Mouse (Mus musculus) kidney, embryonic 16.5 days (tissue): ENCODE results near the gene Pced1a. TPM values are rescaled to one million over a fixed set of nuclear protein-coding genes. Genes with fewer than 3 reads are reported as not detected.

ENCODE experiments used
- ATAC-seq: fragments of 200-750 bp; cut with Nextera tagmentation; 2 replicates; pipeline ENCODE4 v1.8.0; 2017; ENCODE audit warnings: moderate TSS enrichment; ENCODE audit not compliant: low FRiP score, low TSS enrichment
- H3K27ac ChIP-seq: fragments of 300-500 bp; sonication (generic); 2 replicates; pipeline ENCODE4 v1.5.1; 2014; ENCODE audit warnings: low read length
- H3K27me3 ChIP-seq: fragments of 300-500 bp; sonication (generic); 2 replicates; pipeline ENCODE4 v1.6.1; 2014; ENCODE audit warnings: low read length, control low read depth, mixed read lengths; ENCODE audit not compliant: insufficient read depth
- H3K36me3 ChIP-seq: fragments of 300-500 bp; sonication (generic); 2 replicates; pipeline ENCODE4 v1.6.1; 2014; ENCODE audit warnings: low read length, control low read depth, mixed read lengths; ENCODE audit not compliant: insufficient read depth
- H3K4me1 ChIP-seq: fragments of 300-500 bp; sonication (generic); 2 replicates; pipeline ENCODE4 v1.6.1; 2014; ENCODE audit warnings: low read length, control low read depth, mixed read lengths; ENCODE audit not compliant: insufficient read depth
- H3K4me2 ChIP-seq: fragments of 300-500 bp; sonication (generic); replicated peaks from 2 replicates; pipeline ENCODE4 v1.6.1; 2014; ENCODE audit warnings: low read depth, low read length
- H3K4me3 ChIP-seq: fragments of 300-500 bp; sonication (generic); 2 replicates; pipeline ENCODE4 v1.5.1; 2014; ENCODE audit warnings: mild to moderate bottlenecking, low read length
- H3K9ac ChIP-seq: fragments of 300-500 bp; sonication (generic); replicated peaks from 2 replicates; pipeline ENCODE4 v1.6.1; 2014; ENCODE audit warnings: low read length
- H3K9me3 ChIP-seq: fragments of 300-500 bp; sonication (generic); 2 replicates; pipeline ENCODE4 v1.6.1; 2016; ENCODE audit warnings: low read length, control low read depth
- WGBS: fragments of 180-500 bp; shearing (Covaris S2); extraction: QIAGEN DNeasy Blood & Tissue Kit; methylation state at CpG from one replicate; pipeline ENCODE4 v1.1.7; 2014; 5-methylcytosine and 5-hydroxymethylcytosine counted together
- polyA plus RNA-seq: library from polyadenylated mRNA; unstranded; fragments of >200 nt; fragmentation: Nextera tagmentation; extraction: Ambion mirVana; gene quantifications from 2 replicates; pipeline ENCODE4 v1.2.1, GENCODE M21; 2015

The Pced1a gene
- polyA plus RNA-seq, 1 experiment from 2014 or later, result 20.1 TPM

- Histone ChIP-seq H3K36me3 (peaks cover 67% of the 10 kb centered on the region), H3K9me3 (no peaks in the 10 kb centered on the region), H3K4me1 (no peaks in the 10 kb centered on the region), H3K4me2 (no peak overlapping the region), H3K4me3 (no peak overlapping the region), H3K27ac (no peak overlapping the region), H3K9ac (no peak overlapping the region), H3K27me3 (no peaks in the 10 kb centered on the region)
- WGBS, result 90% methylated on average over 4 of the region's 4 CpGs
- ATAC-seq, result no peak
Measured at GRCm38 (mm10) chr2:130439840-130440480, 15.5 kb upstream of the Pced1a start.

- Histone ChIP-seq H3K9me3 (no peaks in the 10 kb centered on the region), H3K4me2 (no peak overlapping the region), H3K4me1 (no peaks in the 10 kb centered on the region), H3K9ac (no peak overlapping the region), H3K27me3 (no peaks in the 10 kb centered on the region), H3K27ac (no peak overlapping the region), H3K4me3 (no peak overlapping the region), H3K36me3 (peaks cover 62% of the 10 kb centered on the region)
- WGBS, result 91% methylated on average over 3 of the region's 3 CpGs
- no peak for ATAC-seq
Measured at GRCm38 (mm10) chr2:130438861-130439260, 14.4 kb upstream of the Pced1a start.

GRCm38 (mm10) chr2:130436769-130437168 lies 12.3 kb upstream of the Pced1a start:
- WGBS, result 97% methylated on average over 1 of the region's 1 CpGs
- Histone ChIP-seq H3K4me3 (no peak overlapping the region), H3K4me2 (no peak overlapping the region), H3K27ac (no peak overlapping the region), H3K9ac (no peak overlapping the region), H3K4me1 (no peaks in the 10 kb centered on the region), H3K27me3 (no peaks in the 10 kb centered on the region), H3K36me3 (peaks cover 45% of the 10 kb centered on the region), H3K9me3 (no peaks in the 10 kb centered on the region)
- ATAC-seq, result no peak

- Histone ChIP-seq H3K9me3 (no peaks in the 10 kb centered on the region), H3K36me3 (peaks cover 12% of the 10 kb centered on the region), H3K27me3 (no peaks in the 10 kb centered on the region), H3K4me1 (peaks cover 13% of the 10 kb centered on the region; the same call in 1 of the 2 replicates), H3K4me3 (no peak overlapping the region), H3K9ac (no peak overlapping the region), H3K27ac (no peak overlapping the region), H3K4me2 (no peak overlapping the region)
- peak; percentile 69 for ATAC-seq
- 21% methylated on average over 4 of the region's 4 CpGs for WGBS
Measured at GRCm38 (mm10) chr2:130433152-130433551, 8.7 kb upstream of the Pced1a start.

DNA sequence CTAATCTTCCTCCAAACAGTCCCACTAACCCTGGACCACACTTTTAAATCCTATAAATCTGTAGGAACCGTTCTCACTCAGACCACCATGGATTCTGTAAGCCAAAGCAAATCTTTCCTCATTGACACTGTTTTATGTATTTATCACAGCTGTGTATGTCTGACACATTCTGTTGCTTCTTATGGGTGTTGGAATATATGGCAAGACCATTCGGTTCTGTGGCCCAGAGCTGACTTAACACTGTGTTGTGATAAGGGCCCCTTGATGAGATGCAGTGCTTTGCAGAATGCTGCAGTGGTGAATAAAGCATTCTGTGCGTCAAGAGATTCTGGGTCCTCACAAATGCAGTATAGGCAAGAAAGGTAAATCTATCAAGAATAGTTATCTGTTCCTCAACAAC lies 7.7 kb upstream of the Pced1a start:
- 86% methylated on average over 3 of the region's 3 CpGs for WGBS
- Histone ChIP-seq H3K27ac (no peak overlapping the region), H3K9me3 (no peaks in the 10 kb centered on the region), H3K27me3 (no peaks in the 10 kb centered on the region), H3K4me3 (no peak overlapping the region), H3K4me1 (peaks cover 13% of the 10 kb centered on the region; the same call in 1 of the 2 replicates), H3K36me3 (peaks cover 7% of the 10 kb centered on the region; the same call in 1 of the 2 replicates), H3K4me2 (no peak overlapping the region), H3K9ac (no peak overlapping the region)
- ATAC-seq, result no peak

DNA sequence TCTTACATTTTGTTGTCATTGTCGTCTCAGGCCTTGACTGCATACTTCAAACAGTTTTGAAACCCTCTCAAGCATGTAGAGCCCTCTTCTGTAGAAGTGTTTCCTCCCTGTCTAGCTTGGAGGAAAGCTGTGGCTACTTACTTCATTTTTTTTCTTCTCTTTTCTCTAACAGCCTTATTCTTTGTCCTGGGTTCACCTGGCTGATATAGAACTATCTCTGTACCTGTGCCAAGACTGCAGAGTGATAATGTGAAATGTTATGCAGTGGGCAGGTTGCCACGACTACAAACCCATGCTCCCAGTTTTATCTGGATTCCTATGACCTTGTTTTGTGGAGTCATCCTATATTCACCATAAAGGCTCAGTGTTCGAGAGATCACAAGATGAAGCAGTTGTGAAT lies 6.0 kb upstream of the Pced1a start:
- WGBS, result 60% methylated on average over 3 of the region's 3 CpGs
- Histone ChIP-seq H3K4me3 (no peak overlapping the region), H3K27me3 (no peaks in the 10 kb centered on the region), H3K9ac (no peak overlapping the region), H3K9me3 (no peaks in the 10 kb centered on the region), H3K27ac (peak overlapping the region; percentile 41), H3K4me1 (peaks cover 15% of the 10 kb centered on the region; the same call in 1 of the 2 replicates), H3K4me2 (no peak overlapping the region), H3K36me3 (peaks cover 7% of the 10 kb centered on the region; the same call in 1 of the 2 replicates)
- ATAC-seq, result no peak

DNA sequence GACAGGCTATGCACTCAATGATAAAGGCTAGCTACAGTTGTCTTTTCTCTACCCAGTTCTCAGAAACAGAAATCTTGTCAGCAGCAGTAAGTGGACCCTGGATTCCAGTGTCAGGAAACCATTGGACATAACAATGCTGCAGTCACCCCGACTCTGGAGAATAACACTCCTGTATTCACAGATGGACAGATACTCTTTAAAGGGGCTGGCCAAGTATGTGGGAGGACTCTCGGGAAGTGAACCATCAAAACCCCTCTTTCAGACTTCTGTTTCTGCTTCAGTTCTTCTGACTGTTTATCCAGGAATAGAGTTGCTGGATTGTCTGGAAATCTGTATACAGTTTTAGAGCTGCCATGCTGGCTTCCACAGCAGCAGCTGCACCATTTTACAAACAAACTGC lies 5.3 kb upstream of the Pced1a start:
- H3K4me2 ChIP-seq, result no peak overlapping the region
- H3K36me3 ChIP-seq, result peaks cover 7% of the 10 kb centered on the region; the same call in 1 of the 2 replicates
- H3K27ac ChIP-seq, result peak overlapping the region; percentile 41; the same call in 1 of the 2 replicates
- ATAC-seq, result peak; percentile 18; the same call in 1 of the 2 replicates
- H3K4me1 ChIP-seq, result peaks cover 22% of the 10 kb centered on the region
- no peak overlapping the region for H3K4me3 ChIP-seq
- no peaks in the 10 kb centered on the region for H3K9me3 ChIP-seq
- WGBS, result 36% methylated on average over 2 of the region's 2 CpGs
- no peaks in the 10 kb centered on the region for H3K27me3 ChIP-seq
- H3K9ac ChIP-seq, result no peak overlapping the region

DNA sequence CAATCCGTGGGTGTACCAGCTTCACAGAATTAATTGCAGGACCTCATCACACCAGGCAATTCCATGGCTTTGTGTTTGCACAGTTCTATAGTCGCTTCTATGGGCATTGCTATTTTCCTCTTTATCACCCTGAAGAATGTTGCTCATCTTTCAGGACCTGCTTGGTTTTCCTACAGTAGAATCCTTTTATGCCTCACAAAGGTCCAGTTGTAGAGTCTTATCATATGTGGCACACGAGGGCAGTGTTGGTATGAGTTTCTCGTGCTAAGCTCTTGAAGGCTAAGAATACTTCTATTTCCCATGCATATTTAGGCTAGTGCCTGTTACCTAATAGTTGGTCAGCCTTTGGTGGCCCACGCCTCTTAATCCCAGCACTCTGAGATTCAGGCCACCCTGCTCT lies 611 bp upstream of the Pced1a start:
- Histone ChIP-seq H3K27ac (no peak overlapping the region; the same call in 1 of the 2 replicates), H3K4me3 (peak overlapping the region; percentile 95), H3K4me1 (peaks cover 19% of the 10 kb centered on the region), H3K9me3 (no peaks in the 10 kb centered on the region), H3K9ac (peak overlapping the region; percentile 93), H3K27me3 (no peaks in the 10 kb centered on the region), H3K36me3 (peaks cover 12% of the 10 kb centered on the region; the same call in 1 of the 2 replicates), H3K4me2 (peak overlapping the region; percentile 94)
- no peak for ATAC-seq
- 44% methylated on average over 5 of the region's 5 CpGs for WGBS

- Histone ChIP-seq H3K4me1 (peaks cover 16% of the 10 kb centered on the region), H3K27me3 (no peaks in the 10 kb centered on the region), H3K9ac (peak overlapping the region; percentile 93), H3K27ac (peak overlapping the region; percentile 91), H3K4me3 (peak overlapping the region; percentile 95), H3K36me3 (peaks cover 12% of the 10 kb centered on the region; the same call in 1 of the 2 replicates), H3K4me2 (peak overlapping the region; percentile 94), H3K9me3 (no peaks in the 10 kb centered on the region)
- peak; percentile 65 for ATAC-seq
- 12% methylated on average over 49 of the region's 49 CpGs for WGBS
Measured at GRCm38 (mm10) chr2:130423397-130424125, 940 bp downstream of the Pced1a start.
